Mouse (Mus musculus) brain, embryonic 18.5 days (tissue): Measurements from ENCODE around the gene Mmp3.
"Not testable (repeated sequence)": the region's sequence is repeated elsewhere in the genome, so short reads cannot be mapped to it uniquely, and the experiment has no call there.

ENCODE experiments used
- DNase-seq: peaks from one replicate; pipeline ENCODE4 v3.0.0-alpha.2; 2012; ENCODE audit warnings: low read depth, low spot score

Gene Mmp3

GRCm38 (mm10) chr9:7445522-7445921 lies at the start of gene Mmp3:
TSS of gene Mmp3 (plus strand) at chr9:7445822.
- no peak for DNase-seq

GRCm38 (mm10) chr9:7396556-7396955 lies 49.1 kb upstream of the Mmp3 start:
- not testable (repeated sequence) for DNase-seq

GRCm38 (mm10) chr9:7453302-7453701 lies 7.7 kb downstream of the Mmp3 start:
- no peak for DNase-seq

- DNase-seq = no peak
Observed at GRCm38 (mm10) chr9:7470262-7470661, 24.6 kb downstream of the Mmp3 start.

- DNase-seq = no peak
Observed at GRCm38 (mm10) chr9:7483684-7484394, 38.2 kb downstream of the Mmp3 start.

- DNase-seq = no peak
Observed at GRCm38 (mm10) chr9:7501138-7501537, 55.5 kb downstream of the Mmp3 start.

GRCm38 (mm10) chr9:7502051-7502450 lies 56.4 kb downstream of the Mmp3 start, which contains the start of gene Mmp10:
TSS of gene Mmp10 (plus strand) at chr9:7502352.
- DNase-seq = no peak
